21 mouse cellular contexts compared by ENCODE assay signal in the genomic region with DNA sequence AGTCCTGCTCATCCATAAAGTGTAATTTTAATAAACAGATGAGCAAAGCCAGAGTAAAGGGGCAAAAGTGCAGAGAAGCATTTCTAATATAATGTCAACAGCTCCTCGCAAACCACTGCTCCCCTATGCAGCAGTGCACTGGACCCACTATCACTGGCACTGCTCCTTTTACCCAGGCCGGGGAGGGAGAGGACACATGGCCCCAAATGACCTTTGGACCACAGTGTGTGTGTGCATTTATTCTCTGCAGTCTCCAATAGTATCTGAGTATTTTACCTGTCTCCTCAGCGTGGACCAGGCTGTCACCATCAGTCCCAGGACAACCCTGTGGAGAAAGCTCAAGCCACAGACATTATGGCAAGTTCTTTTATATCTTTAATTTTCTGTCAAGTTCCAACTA. TPM values are rescaled to one million over a fixed set of nuclear protein-coding genes. Genes with fewer than 3 reads are reported as not detected.
A peak's percentile ranks its signal among the peaks of the same experiment; 100 is the strongest.
DNase-seq lines count a peak whose midpoint lies in the region; ATAC-seq and TF ChIP-seq lines count a peak whose summit lies in the region.
"Not testable (repeated sequence)": the region's sequence is repeated elsewhere in the genome, so short reads cannot be mapped to it uniquely, and the experiment has no call there.
"Had no signal": no experiment of that assay in that cellular context is flagged by ENCODE, and none has a peak within 500 bp of the region (broad histone marks: within the 10 kb centered on the region; RNA-seq: fewer than 3 reads in every experiment).

No protein-coding gene starts in this region.

- H3K36me3 ChIP-seq in intestine, embryonic 15.5 days; intestine, postnatal 0 days (ENCODE audit: control insufficient read depth, insufficient read depth); midbrain, embryonic 11.5 days (ENCODE audit: control insufficient read depth, insufficient read depth, low read length); midbrain, postnatal 0 days (ENCODE audit: insufficient read depth, low read length): not testable (repeated sequence)

- peak; percentile 65; the same call in 1 of the 2 replicates for ATAC-seq in intestine, embryonic 15.5 days
- ATAC-seq in intestine, postnatal 0 days = peak; percentile 59; the same call in 1 of the 2 replicates
- ATAC-seq in midbrain, embryonic 11.5 days (ENCODE audit: low FRiP score) = 0 out of 2 replicates have a peak, but pooled peaks have one; percentile 30
- ATAC-seq in midbrain, postnatal 0 days (ENCODE audit: low FRiP score) = peak; percentile 7; the same call in 1 of the 2 replicates

- WGBS in intestine, embryonic 15.5 days = 65% methylated on average over 3 of the region's 3 CpGs
- WGBS in intestine, postnatal 0 days = 42% methylated on average over 3 of the region's 3 CpGs
- 79% methylated on average over 3 of the region's 3 CpGs for whole genome bisulfite sequencing in midbrain, embryonic 11.5 days
- WGBS in midbrain, postnatal 0 days = 88% methylated on average over 3 of the region's 3 CpGs

- H3K4me1 ChIP-seq in intestine, embryonic 15.5 days (replicated peaks); intestine, postnatal 0 days (replicated peaks; ENCODE audit: control insufficient read depth, insufficient read depth, low read length); midbrain, embryonic 11.5 days (ENCODE audit: control insufficient read depth, insufficient read depth, low read length); midbrain, postnatal 0 days (ENCODE audit: insufficient read depth, low read length): not testable (repeated sequence)

- H3K27me3 ChIP-seq in intestine, embryonic 15.5 days (replicated peaks); intestine, postnatal 0 days (replicated peaks; ENCODE audit: control insufficient read depth, insufficient read depth, low read length); midbrain, embryonic 11.5 days (ENCODE audit: control insufficient read depth, insufficient read depth, low read length); midbrain, postnatal 0 days (ENCODE audit: insufficient read depth, low read length): not testable (repeated sequence)

- not testable (repeated sequence) for DNase-seq in midbrain, embryonic 11.5 days (ENCODE audit: low spot score, missing footprints); midbrain, postnatal 0 days (ENCODE audit: low spot score)

- not testable (repeated sequence) for H3K9ac ChIP-seq in intestine, embryonic 15.5 days; intestine, postnatal 0 days (ENCODE audit: low read depth, low read length); midbrain, embryonic 11.5 days (ENCODE audit: low read length); midbrain, postnatal 0 days (replicated peaks; ENCODE audit: low read length, poor library complexity, severe bottlenecking)

- not testable (repeated sequence) for H3K4me3 ChIP-seq in intestine, embryonic 15.5 days (replicated peaks); intestine, postnatal 0 days (ENCODE audit: low read depth, low read length); midbrain, embryonic 11.5 days (ENCODE audit: low read depth, low read length); midbrain, postnatal 0 days (ENCODE audit: low read depth, low read length)

- not testable (repeated sequence) for H3K4me2 ChIP-seq in intestine, embryonic 15.5 days (replicated peaks); intestine, postnatal 0 days (replicated peaks; ENCODE audit: low read depth); midbrain, embryonic 11.5 days; midbrain, postnatal 0 days (ENCODE audit: low read depth, low read length, poor library complexity, severe bottlenecking)

- not testable (repeated sequence) for H3K27ac ChIP-seq in intestine, embryonic 15.5 days; intestine, postnatal 0 days (ENCODE audit: low read depth, low read length); midbrain, embryonic 11.5 days (ENCODE audit: low read depth, low read length); midbrain, postnatal 0 days (ENCODE audit: low read depth, low read length)

- not testable (repeated sequence) for TF ChIP-seq CTCF in intestine, postnatal 0 days (IDR thresholded peaks at IDR 0.05; ENCODE audit: low read depth); midbrain, postnatal 0 days (IDR thresholded peaks at IDR 0.05)

- H3K9me3 ChIP-seq in intestine, embryonic 15.5 days; intestine, postnatal 0 days (ENCODE audit: control insufficient read depth); midbrain, embryonic 11.5 days (ENCODE audit: control insufficient read depth, low read length); midbrain, postnatal 0 days (ENCODE audit: low read length): not testable (repeated sequence)

RNA-seq across cellular contexts. Expression of a gene that starts 21.7 kb away (rescaled TPM):
- polyA plus RNA-seq in intestine, embryonic 15.5 days (2015; fragmentation: Nextera tagmentation; extraction: Ambion mirVana) = not detected in 2 replicates
- polyA plus RNA-seq in intestine, postnatal 0 days (2015; fragmentation: Nextera tagmentation; extraction: Ambion mirVana) = not detected in 2 replicates
- not detected in 2 replicates for polyA plus RNA-seq in midbrain, embryonic 11.5 days (2014; fragmentation: Nextera tagmentation; extraction: Ambion mirVana)
- not detected in 2 replicates for total RNA-seq in midbrain, postnatal 0 days (2014; rRNA removed)
- polyA plus RNA-seq in midbrain, postnatal 0 days (2015; fragmentation: Nextera tagmentation; extraction: Ambion mirVana) = not detected in 2 replicates
- total RNA-seq: adrenal gland, adult 2 months; adrenal gland, postnatal 10 days; adrenal gland, postnatal 25 days; adrenal gland, postnatal 4 days; common myeloid progenitor, adult 5-6 weeks; ES-E14; MEL had no signal
- polyA plus RNA-seq: adrenal gland, adult 2 months; brain, embryonic 14.5 days; C2C12; embryonic facial prominence, embryonic 11.5 days; embryonic facial prominence, embryonic 13.5 days; embryonic facial prominence, embryonic 15.5 days; erythroblast, embryonic 14.5 days; forebrain, embryonic 10.5 days; forebrain, embryonic 12.5 days; forebrain, embryonic 14.5 days; forebrain, embryonic 16.5 days had no signal

RNA-seq across cellular contexts. Expression of a gene that starts 32.9 kb away (rescaled TPM):
- not detected in 2 replicates for polyA plus RNA-seq in intestine, embryonic 15.5 days (2015; fragmentation: Nextera tagmentation; extraction: Ambion mirVana)
- polyA plus RNA-seq in intestine, postnatal 0 days (2015; fragmentation: Nextera tagmentation; extraction: Ambion mirVana) = not detected in 2 replicates
- not detected in 2 replicates for polyA plus RNA-seq in midbrain, embryonic 11.5 days (2014; fragmentation: Nextera tagmentation; extraction: Ambion mirVana)
- not detected in 2 replicates for total RNA-seq in midbrain, postnatal 0 days (2014; rRNA removed)
- not detected in 2 replicates for polyA plus RNA-seq in midbrain, postnatal 0 days (2015; fragmentation: Nextera tagmentation; extraction: Ambion mirVana)
- total RNA-seq: adrenal gland, adult 2 months; adrenal gland, postnatal 10 days; adrenal gland, postnatal 25 days; adrenal gland, postnatal 4 days; common myeloid progenitor, adult 5-6 weeks; ES-E14; MEL had no signal
- polyA plus RNA-seq: adrenal gland, adult 2 months; brain, embryonic 14.5 days; C2C12; embryonic facial prominence, embryonic 11.5 days; embryonic facial prominence, embryonic 13.5 days; embryonic facial prominence, embryonic 15.5 days; erythroblast, embryonic 14.5 days; forebrain, embryonic 10.5 days; forebrain, embryonic 12.5 days; forebrain, embryonic 14.5 days; forebrain, embryonic 16.5 days had no signal

RNA-seq across cellular contexts. Expression of a gene that starts 54.7 kb away (rescaled TPM):
- polyA plus RNA-seq in intestine, embryonic 15.5 days (2015; fragmentation: Nextera tagmentation; extraction: Ambion mirVana) = not detected in 2 replicates
- not detected in 2 replicates for polyA plus RNA-seq in intestine, postnatal 0 days (2015; fragmentation: Nextera tagmentation; extraction: Ambion mirVana)
- polyA plus RNA-seq in midbrain, embryonic 11.5 days (2014; fragmentation: Nextera tagmentation; extraction: Ambion mirVana) = not detected in 2 replicates
- total RNA-seq in midbrain, postnatal 0 days (2014; rRNA removed) = not detected in 2 replicates
- polyA plus RNA-seq in midbrain, postnatal 0 days (2015; fragmentation: Nextera tagmentation; extraction: Ambion mirVana) = not detected in 2 replicates
- total RNA-seq: adrenal gland, adult 2 months; adrenal gland, postnatal 10 days; adrenal gland, postnatal 25 days; adrenal gland, postnatal 4 days; common myeloid progenitor, adult 5-6 weeks; ES-E14; MEL had no signal
- polyA plus RNA-seq: adrenal gland, adult 2 months; brain, embryonic 14.5 days; C2C12; embryonic facial prominence, embryonic 11.5 days; embryonic facial prominence, embryonic 13.5 days; embryonic facial prominence, embryonic 15.5 days; erythroblast, embryonic 14.5 days; forebrain, embryonic 10.5 days; forebrain, embryonic 12.5 days; forebrain, embryonic 14.5 days; forebrain, embryonic 16.5 days had no signal

Comparison
In these comparisons a context has a peak if more than half of its experiments do, and no peak if none do; other contexts are left out.
1. ATAC-seq: peak in every context shown above with its lines; median percentile 65 in intestine, embryonic 15.5 days; 59 in intestine, postnatal 0 days; 30 in midbrain, embryonic 11.5 days; 7 in midbrain, postnatal 0 days.